Mouse (Mus musculus): ENCODE data around the gene Ehmt1.

Gene Ehmt1

DNA sequence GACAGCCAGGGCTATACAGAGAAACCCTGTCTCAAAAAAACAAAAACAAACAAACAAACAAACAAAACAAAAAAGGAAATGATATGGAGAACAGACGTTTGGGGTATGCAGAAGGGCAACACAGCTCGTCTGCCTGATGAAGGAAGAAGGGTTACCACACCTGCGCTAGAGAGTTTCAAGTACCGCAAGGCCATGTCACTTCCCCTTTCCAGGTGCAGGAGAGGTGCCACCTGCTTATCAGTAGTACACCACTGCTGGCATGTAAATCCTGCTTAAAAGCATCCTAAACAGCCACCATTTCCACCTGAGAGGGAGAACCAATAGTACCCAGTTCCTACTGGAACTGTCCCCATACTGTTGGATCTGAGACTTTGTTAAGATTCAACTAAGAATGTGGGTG, 113.8 kb downstream of the Ehmt1 start:
- DNase-seq (ENCODE audit: low read depth, low spot score): no peak

- DNase-seq (ENCODE audit: low read depth, low spot score): no peak
These were observed 122.5 kb downstream of the Ehmt1 start for GRCm38 (mm10) chr2:24796833-24797457.

- no peak for DNase-seq (ENCODE audit: low read depth, low spot score)
These were observed 132.2 kb downstream of the Ehmt1 start for GRCm38 (mm10) chr2:24787250-24787649.

DNA sequence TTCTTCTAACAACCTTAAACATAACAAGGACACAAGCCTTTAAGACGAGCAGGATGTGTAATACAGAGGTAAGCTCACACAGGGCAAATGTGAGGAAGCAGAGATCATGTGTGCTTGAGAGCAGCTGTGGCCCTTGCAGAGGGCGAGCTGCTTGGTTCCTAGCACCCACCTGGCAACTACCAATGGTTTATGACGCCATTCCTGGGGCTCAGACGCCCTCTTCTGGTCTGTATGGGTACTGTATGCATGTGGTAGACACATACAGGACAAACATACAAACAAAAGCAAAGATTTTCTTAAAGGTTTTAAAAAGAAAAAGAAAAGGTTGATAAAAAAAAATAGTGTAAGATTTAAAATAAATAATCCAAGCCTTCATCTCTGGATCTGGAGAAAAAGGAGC, 138.2 kb downstream of the Ehmt1 start:
- no peak for DNase-seq (ENCODE audit: low read depth, low spot score)

DNA sequence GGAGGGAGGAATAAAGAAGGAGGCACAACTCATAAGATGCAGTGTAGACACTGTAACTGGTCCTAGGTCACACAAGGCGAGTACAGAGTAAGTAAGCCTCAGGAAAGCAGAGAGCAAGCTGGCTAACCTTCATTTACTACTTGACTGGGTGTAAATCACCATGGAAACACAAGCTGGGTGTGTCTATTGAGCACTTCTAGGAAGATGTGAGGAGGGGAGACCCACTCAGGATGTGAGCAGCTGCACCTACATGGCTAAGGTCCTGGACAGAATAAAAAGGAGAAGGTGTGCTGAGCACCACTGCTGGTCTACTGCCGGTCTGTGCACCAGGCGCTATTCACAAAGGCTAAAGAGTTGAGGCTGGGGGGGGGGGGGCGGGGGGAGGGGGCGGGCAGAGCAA, 142.6 kb downstream of the Ehmt1 start:
- DNase-seq (ENCODE audit: low read depth, low spot score): no peak

DNA sequence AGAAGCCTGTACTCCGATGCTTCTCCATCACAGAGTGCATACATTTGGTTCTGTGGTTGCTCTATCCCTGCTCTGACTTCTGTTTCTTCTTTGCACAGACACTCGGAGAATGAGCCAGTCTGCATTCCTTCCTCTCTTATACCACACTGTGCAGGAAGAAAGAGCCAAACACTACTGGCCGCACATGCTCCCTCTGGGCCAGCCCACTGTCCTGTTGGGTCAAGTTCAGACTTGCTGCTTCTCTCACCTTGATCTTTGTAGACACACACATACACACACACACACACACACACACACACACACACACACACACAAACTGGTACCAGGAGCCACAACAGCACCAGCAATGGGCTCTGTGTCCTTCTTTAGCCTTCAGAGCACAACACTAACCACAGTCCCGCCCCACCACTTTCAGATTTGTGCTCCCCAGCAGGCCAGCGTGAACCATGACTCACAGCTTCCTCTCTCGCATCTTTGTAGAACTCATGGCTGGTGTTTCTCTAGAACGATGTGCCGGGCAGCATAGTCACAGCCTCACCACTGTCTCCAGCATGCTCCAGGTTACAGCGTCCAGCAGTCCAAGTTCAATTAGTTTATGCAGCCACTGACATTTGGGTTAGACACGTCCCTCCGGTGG, 143.3 kb downstream of the Ehmt1 start:
- DNase-seq (ENCODE audit: low read depth, low spot score): no peak

GRCm38 (mm10) chr2:24774832-24775231, 144.6 kb downstream of the Ehmt1 start:
- no peak for DNase-seq (ENCODE audit: low read depth, low spot score)

DNA sequence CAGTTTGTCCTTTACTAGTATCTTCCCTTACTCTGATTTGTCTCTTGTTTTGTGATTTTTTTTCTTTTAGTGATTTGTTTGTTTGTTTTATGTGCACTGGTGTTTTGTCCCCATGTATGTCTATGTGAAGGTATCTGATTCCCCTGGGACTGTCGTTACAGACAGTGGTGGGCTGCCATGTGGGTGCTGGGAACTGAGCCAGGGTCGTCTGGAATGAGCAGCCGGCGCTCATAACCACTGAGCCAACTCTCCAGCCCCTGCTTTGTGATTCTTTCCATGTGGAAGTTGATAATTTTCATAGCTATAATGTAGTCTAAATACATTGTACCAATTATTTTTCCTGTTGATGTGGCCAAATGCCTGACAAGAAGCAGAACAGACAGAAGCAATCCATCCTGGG, 148.6 kb downstream of the Ehmt1 start:
- no peak for DNase-seq (ENCODE audit: low read depth, low spot score)

- DNase-seq (ENCODE audit: low read depth, low spot score): no peak
These were observed 156.3 kb downstream of the Ehmt1 start, which contains the start of gene Cacna1b for GRCm38 (mm10) chr2:24763115-24763557. Gene Cacna1b, minus strand, starts transcription at chr2:24763152.

DNA sequence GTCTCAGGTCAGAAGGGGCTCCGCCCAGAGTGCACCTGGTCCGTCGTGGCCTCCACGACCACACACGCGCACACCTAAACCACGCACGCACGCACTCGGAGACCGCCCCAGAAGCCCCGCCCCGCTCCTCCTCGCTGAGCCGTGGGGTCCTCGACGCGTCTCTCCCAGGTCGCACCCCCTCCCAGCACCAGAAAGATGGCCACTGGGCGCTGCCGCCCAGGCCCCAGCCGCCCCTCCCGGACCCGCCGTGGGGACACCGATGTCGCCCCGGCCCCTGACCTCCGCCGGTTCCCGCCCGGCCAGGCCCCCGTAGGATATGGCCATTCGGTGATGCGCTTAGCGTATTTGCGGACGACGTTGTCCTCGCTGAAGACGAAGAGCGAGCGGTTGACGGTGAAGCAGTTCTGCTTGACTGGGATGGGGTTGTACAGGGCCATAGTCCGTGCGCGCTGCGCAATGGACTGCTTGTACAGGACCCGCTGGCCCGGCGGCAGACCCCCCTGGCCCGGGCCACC, 156.9 kb downstream of the Ehmt1 start:
- no peak for DNase-seq (ENCODE audit: low read depth, low spot score)

- DNase-seq (ENCODE audit: low read depth, low spot score): no peak
These were observed 157.4 kb downstream of the Ehmt1 start for GRCm38 (mm10) chr2:24761923-24762445.

- DNase-seq (ENCODE audit: low read depth, low spot score): no peak
These were observed 164.1 kb downstream of the Ehmt1 start for GRCm38 (mm10) chr2:24755276-24755675.

GRCm38 (mm10) chr2:24752599-24752998, 166.8 kb downstream of the Ehmt1 start:
- DNase-seq (ENCODE audit: low read depth, low spot score): no peak

DNA sequence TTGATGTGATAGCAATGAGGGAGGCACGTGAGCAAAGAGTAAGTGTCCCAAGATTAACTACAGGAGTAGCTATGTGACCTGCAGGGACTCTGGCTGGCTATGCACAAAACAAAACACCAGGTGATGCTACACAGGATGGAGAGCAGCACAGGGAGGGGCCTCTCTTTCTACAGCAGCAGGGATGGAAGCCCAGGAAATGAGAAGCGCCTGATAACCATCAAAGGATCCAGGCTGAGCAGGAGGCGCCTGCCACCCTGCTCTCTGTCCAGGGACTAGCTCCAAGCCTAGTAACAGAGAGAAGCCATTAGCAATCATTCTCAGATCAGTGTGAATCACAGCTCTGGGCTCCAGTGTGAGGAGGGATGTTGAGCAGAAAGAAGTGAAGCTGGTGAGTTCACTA, 169.4 kb downstream of the Ehmt1 start:
- DNase-seq (ENCODE audit: low read depth, low spot score): no peak

DNA sequence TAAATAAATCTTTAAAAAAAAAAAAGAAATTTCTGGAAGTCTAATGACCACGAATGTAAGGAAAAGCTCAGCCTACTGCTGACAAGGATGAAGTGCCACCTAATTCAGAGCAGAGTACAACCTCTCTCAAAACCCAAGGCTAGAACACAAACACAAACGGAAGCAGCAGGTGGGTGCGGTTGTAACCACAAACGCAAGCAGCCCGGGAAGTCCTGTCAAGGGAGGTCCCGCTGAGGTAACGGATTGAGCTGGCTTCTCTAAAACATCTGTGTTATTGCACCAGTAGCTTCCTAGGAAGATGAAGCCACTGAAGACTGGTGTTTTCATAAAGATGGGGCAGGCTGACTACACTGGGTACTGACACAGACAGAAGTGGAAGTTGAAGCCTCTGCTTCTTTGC, 171.5 kb downstream of the Ehmt1 start:
- no peak for DNase-seq (ENCODE audit: low read depth, low spot score)

Data from WW6 (cell line).